Mouse (Mus musculus) lung, postnatal 0 days (tissue): ENCODE data around the gene Btbd2.

Source experiments
- CTCF ChIP-seq: IDR thresholded peaks from 2 replicates; pipeline ENCODE4 v1.5.1; 2016; ENCODE audit warnings: antibody characterized with exemption, mild to moderate bottlenecking
- EP300 ChIP-seq: IDR thresholded peaks from 2 replicates; pipeline ENCODE4 v1.6.1; 2016; ENCODE audit warnings: antibody characterized with exemption, mild to moderate bottlenecking, control low read depth

GRCm38 (mm10) chr10:80705479-80705878 is 48.6 kb upstream of the Btbd2 start:
- TF ChIP-seq CTCF, result no peak
- no peak for TF ChIP-seq EP300
